Mouse (Mus musculus): ENCODE measurements around the gene En2. TPM values are rescaled to one million over a fixed set of nuclear protein-coding genes. Genes with fewer than 3 reads are reported as not detected.

Gene En2
- polyA plus RNA-seq, 1 experiment = not detected

DNA sequence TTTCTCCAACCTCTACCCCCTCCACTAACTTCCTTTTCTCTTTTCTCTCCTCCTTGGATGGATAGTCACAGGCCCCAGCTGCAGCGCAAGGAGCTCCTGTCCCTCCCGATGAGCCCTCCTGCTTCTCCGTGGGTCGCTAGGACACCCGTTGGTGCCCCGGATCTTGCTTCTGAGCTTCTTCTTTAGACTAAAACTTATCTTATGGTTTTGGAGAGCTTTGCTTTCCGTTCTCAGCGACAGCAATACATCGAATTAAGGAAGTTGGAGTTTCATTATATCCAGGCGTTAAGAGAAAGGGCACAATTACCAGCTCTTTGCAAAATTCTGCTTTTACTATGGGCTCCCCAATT lies 10.1 kb downstream of the En2 start:
- H3K27ac ChIP-seq (ENCODE audit: insufficient read depth, low read length) = no peak overlapping the region
- no peak for TF ChIP-seq CTCF (IDR thresholded peaks at IDR 0.05; ENCODE audit: borderline replicate concordance, insufficient read depth, low read length)
- no peak for TF ChIP-seq POLR2A (IDR thresholded peaks at IDR 0.05; ENCODE audit: low read depth, low read length)
- no peak overlapping the region for H3K4me3 ChIP-seq (ENCODE audit: insufficient read depth, low read length)
- no peaks in the 10 kb centered on the region for H3K4me1 ChIP-seq (ENCODE audit: control insufficient read depth, insufficient read depth, low read length)

DNA sequence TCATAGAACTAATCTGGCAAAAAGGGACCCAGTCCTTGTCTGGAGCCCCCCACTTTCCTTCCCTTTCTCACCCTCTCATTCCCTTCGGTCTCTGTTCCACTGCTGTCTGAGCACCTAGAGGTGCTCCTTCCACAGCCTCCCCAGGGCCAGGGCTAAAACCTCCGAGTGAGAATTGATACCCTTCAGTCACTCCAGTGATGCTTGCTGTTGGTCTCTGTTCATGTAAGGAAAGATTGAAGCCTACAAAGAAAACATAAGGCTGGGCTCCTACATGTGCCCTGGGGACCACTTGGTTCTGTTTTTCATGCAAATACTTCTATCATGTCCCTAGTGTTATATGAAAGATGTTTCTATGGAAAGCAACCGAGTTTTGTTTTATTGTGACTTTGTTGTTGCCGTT lies 10.5 kb downstream of the En2 start:
- no peaks in the 10 kb centered on the region for H3K4me1 ChIP-seq (ENCODE audit: control insufficient read depth, insufficient read depth, low read length)
- no peak for TF ChIP-seq CTCF (IDR thresholded peaks at IDR 0.05; ENCODE audit: borderline replicate concordance, insufficient read depth, low read length)
- TF ChIP-seq POLR2A (IDR thresholded peaks at IDR 0.05; ENCODE audit: low read depth, low read length) = no peak
- H3K4me3 ChIP-seq (ENCODE audit: insufficient read depth, low read length) = no peak overlapping the region
- no peak overlapping the region for H3K27ac ChIP-seq (ENCODE audit: insufficient read depth, low read length)

DNA sequence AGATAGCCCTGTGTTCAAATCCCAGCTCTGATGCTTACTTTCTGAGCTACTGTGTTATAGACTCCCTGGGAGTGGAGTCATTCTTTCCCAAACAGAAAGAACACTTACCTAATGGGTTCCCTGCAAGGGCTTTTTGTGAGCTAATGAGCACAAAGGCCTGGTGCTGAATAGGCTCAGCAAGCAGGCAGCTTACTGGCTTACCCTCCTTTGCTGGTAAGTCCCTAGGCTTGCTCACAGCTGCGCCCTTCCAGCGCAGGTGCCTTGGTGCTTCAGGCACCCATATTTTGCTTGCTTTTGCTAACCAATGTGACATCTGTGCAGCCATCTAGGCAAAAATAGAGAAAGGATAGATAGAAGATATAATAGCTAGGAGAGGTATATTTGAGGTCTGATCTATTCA lies 11.1 kb downstream of the En2 start:
- no peak for TF ChIP-seq CTCF (IDR thresholded peaks at IDR 0.05; ENCODE audit: borderline replicate concordance, insufficient read depth, low read length)
- TF ChIP-seq POLR2A (IDR thresholded peaks at IDR 0.05; ENCODE audit: low read depth, low read length) = no peak
- Histone ChIP-seq H3K27ac (ENCODE audit: insufficient read depth, low read length) (no peak overlapping the region), H3K4me1 (ENCODE audit: control insufficient read depth, insufficient read depth, low read length) (no peaks in the 10 kb centered on the region), H3K4me3 (ENCODE audit: insufficient read depth, low read length) (no peak overlapping the region)

DNA sequence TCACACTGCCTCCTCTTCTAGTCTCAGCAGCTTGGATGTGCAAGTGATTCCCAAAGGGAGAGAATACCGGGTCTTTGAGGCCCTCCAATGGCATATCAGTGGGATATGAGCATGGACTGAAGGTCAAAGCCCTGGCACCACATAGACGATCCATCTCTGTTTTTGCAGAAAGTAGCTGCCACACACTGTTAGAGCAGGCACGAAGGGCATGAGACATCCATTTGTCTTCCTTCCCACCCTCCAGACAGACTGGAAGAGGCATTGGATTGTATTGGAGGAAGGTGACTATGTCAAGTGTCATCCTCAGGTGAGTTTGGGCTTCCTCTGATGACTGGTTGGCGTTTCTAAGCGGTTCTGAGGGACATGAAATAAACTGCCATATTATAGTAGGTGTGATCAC lies 12.8 kb downstream of the En2 start:
- no peak overlapping the region for H3K27ac ChIP-seq (ENCODE audit: insufficient read depth, low read length)
- H3K4me3 ChIP-seq (ENCODE audit: insufficient read depth, low read length) = no peak overlapping the region
- TF ChIP-seq CTCF (IDR thresholded peaks at IDR 0.05; ENCODE audit: borderline replicate concordance, insufficient read depth, low read length) (no peak), POLR2A (IDR thresholded peaks at IDR 0.05; ENCODE audit: low read depth, low read length) (no peak)
- H3K4me1 ChIP-seq (ENCODE audit: control insufficient read depth, insufficient read depth, low read length) = no peaks in the 10 kb centered on the region

DNA sequence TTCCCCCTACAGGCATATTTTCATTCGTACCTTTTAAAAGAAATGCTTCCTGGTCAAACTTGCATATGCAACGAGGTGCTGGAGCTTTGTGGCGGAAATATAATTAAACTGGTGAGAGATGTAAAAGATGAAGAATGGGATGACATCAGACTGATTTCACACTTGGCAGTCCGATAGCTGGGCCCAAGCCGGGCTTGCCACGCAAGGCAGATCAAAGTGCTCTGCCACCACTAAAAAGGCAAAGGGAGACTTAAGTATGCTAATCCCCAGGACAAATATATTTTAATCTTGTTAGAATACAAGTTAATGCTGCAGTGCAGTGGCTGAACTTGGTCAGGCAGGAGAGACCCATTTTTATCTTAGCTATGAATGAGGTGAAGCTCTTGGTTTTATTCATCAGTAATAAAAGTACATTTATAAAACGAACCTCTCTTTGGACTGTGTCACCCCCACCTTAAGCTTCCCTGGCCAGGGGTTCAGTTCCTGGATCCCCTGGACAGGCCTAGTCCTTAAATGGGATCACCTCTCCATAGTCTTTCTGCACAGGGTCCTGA lies 13.8 kb downstream of the En2 start:
- Histone ChIP-seq H3K4me3 (ENCODE audit: insufficient read depth, low read length) (no peak overlapping the region), H3K27ac (ENCODE audit: insufficient read depth, low read length) (no peak overlapping the region), H3K4me1 (ENCODE audit: control insufficient read depth, insufficient read depth, low read length) (no peaks in the 10 kb centered on the region)
- TF ChIP-seq CTCF (IDR thresholded peaks at IDR 0.05; ENCODE audit: borderline replicate concordance, insufficient read depth, low read length) = no peak

DNA sequence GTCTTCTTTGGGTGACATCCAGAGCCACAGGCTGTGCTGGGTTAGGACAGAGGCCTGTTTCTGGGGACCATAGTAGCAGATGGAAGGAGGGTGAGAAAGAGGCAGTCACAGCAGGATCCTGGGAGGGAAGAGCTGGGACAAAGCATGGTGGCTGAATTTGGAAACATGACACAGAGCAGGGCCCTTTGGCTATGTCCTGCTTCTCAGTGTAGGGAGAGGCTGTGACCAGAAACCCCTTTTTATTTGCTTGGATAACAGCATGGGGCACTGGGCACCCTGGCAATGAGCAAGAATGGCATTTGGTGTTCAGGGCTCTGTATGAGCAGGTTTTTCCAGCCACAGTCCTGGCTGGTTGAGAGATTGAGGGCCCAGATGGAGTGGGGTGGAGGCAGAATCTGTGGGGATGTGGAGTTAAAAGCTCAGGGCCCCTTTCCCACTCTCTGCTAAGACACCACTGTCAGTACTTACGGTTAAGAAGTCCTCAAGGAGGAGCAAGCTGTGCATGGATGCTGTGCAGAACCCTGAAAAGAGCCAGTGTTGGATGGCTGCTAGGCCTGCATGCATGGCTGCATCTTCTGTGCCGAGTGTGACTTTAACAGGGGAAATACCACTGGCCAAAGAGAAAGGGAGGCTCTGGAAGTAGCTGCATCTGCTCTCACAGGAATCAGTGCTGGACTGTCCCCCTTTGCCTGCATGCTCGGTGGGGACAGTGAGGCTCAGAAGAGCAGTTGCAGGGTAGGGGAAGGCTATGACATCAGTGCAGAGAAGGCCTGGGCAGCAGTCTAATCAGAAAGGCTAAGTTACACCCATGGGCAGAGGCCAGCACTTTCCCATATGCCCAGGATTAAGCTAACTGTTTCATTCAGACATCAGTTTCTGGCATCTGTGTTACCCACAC lies 26.0 kb downstream of the En2 start:
- Histone ChIP-seq H3K4me3 (ENCODE audit: insufficient read depth, low read length) (no peak overlapping the region), H3K4me1 (ENCODE audit: control insufficient read depth, insufficient read depth, low read length) (no peaks in the 10 kb centered on the region), H3K27ac (ENCODE audit: insufficient read depth, low read length) (no peak overlapping the region)
- no peak for TF ChIP-seq CTCF (IDR thresholded peaks at IDR 0.05; ENCODE audit: borderline replicate concordance, insufficient read depth, low read length)
- no peak for TF ChIP-seq POLR2A (IDR thresholded peaks at IDR 0.05; ENCODE audit: low read depth, low read length)

DNA sequence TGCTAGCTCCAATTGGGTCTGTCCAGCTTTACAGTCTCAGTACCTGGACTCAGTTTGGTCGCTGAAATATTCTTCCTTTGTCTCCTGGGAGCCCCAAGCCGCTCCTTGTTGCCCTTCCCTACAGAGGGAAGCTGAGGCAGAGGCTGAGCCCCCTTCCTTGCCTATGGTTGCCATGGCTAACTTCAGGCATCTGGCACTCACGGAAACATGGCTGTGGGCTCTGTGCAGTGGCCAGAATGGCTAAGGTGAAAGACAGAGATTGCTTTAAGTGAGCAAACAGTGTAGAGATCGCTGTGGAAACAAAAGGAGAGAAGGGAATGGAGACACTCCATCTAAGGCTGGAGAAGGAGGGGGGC lies 26.6 kb downstream of the En2 start:
- Histone ChIP-seq H3K4me1 (ENCODE audit: control insufficient read depth, insufficient read depth, low read length) (no peaks in the 10 kb centered on the region), H3K27ac (ENCODE audit: insufficient read depth, low read length) (no peak overlapping the region), H3K4me3 (ENCODE audit: insufficient read depth, low read length) (no peak overlapping the region)
- TF ChIP-seq CTCF (IDR thresholded peaks at IDR 0.05; ENCODE audit: borderline replicate concordance, insufficient read depth, low read length) (no peak), POLR2A (IDR thresholded peaks at IDR 0.05; ENCODE audit: low read depth, low read length) (no peak)

DNA sequence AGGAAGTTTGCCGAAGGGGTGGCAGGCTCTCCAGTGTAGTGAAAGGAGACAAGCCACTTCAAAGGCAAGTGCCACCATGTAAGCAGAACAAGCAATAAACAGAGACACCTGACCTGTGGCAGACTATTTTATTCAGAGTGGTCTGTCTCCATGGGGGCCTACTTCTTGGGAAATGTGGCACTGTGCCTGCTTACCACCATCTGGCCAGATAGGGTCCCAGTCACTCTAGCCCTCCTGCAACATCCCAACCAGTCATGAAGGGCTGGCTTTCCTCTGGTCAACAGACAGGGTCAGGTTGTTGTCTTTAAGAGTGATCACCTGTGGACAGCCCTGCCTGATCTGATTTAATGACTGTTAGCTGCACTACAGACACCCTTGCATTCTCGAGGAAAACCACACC lies 30.0 kb downstream of the En2 start:
- Histone ChIP-seq H3K4me1 (ENCODE audit: control insufficient read depth, insufficient read depth, low read length) (no peaks in the 10 kb centered on the region), H3K4me3 (ENCODE audit: insufficient read depth, low read length) (no peak overlapping the region), H3K27ac (ENCODE audit: insufficient read depth, low read length) (no peak overlapping the region)
- TF ChIP-seq POLR2A (IDR thresholded peaks at IDR 0.05; ENCODE audit: low read depth, low read length) = no peak
- TF ChIP-seq CTCF (IDR thresholded peaks at IDR 0.05; ENCODE audit: borderline replicate concordance, insufficient read depth, low read length) = no peak

DNA sequence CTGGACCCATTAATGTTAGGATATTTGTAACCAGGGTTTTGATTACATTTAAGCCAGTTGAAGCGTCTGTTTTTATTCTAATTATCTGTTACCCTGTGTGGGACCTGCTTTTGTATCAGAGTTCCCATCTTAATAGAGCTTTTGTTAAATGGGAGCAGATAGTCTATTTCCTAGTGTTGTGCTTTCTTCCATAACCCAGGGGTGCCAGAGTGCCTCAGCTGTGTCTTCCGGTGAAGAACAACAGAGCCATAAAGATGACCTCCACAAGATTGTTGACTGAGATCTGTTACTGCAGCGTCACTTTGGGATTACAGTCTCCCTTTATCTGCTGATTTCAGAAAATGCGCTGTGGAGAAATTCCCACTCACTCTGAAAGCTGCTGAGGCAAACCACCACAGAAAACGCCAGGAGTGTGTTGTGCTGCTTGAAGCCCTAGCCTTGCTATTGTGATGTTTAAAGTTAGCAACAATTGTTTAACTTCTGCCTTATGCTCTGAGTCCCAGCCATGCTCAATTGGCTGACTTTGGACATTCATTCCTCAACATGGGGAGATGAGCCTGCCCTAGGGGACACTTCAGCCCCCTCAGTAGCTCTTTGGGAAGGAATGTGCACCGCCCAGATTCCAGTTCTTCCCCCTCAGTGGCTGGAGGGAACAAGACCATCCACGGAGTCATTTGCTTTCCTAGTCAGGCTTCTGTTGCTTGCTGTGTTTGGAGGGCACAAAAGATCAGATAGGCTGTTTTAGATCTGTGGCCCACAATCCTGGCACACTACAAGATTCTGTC lies 33.8 kb downstream of the En2 start:
- Histone ChIP-seq H3K27ac (ENCODE audit: insufficient read depth, low read length) (no peak overlapping the region), H3K4me3 (ENCODE audit: insufficient read depth, low read length) (no peak overlapping the region), H3K4me1 (ENCODE audit: control insufficient read depth, insufficient read depth, low read length) (no peaks in the 10 kb centered on the region)
- no peak for TF ChIP-seq CTCF (IDR thresholded peaks at IDR 0.05; ENCODE audit: borderline replicate concordance, insufficient read depth, low read length)

DNA sequence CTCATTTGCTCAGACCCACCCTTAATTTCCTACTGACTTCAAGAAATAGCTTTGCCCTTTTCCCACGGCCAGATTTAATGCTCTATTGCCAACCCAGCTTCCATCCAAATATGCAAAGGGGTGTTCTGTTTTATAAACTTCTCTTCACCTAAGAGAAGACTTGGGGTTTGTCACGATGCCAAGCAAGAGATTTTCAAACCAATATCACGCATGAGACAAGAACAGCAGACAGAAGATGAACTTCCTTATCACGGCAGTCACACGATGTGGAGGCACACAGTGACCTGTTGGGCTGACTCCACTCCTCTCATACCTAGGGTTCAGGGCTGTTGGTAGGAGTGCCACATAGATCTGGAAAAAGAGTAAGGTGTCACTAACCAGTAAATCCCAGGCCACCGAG lies 37.6 kb downstream of the En2 start:
- Histone ChIP-seq H3K4me3 (ENCODE audit: insufficient read depth, low read length) (no peak overlapping the region), H3K27ac (ENCODE audit: insufficient read depth, low read length) (no peak overlapping the region), H3K4me1 (ENCODE audit: control insufficient read depth, insufficient read depth, low read length) (no peaks in the 10 kb centered on the region)
- no peak for TF ChIP-seq CTCF (IDR thresholded peaks at IDR 0.05; ENCODE audit: borderline replicate concordance, insufficient read depth, low read length)
- no peak for TF ChIP-seq POLR2A (IDR thresholded peaks at IDR 0.05; ENCODE audit: low read depth, low read length)
